Mouse (Mus musculus) lung, postnatal 10 days (tissue): Measurements from ENCODE around the gene A2ml1.
"Not testable (repeated sequence)": the region's sequence is repeated elsewhere in the genome, so short reads cannot be mapped to it uniquely, and the experiment has no call there.

Experiments
- DNase-seq: peaks from one replicate; pipeline ENCODE4 v3.0.0; 2021

The A2ml1 gene

GRCm38 (mm10) chr6:128581508-128581907 is at the start of gene A2ml1:
TSS of gene A2ml1 (minus strand) at chr6:128581608.
- DNase-seq: no peak

- DNase-seq: peak; percentile 68
Observed at GRCm38 (mm10) chr6:128629771-128630739, 48.6 kb upstream of the A2ml1 start.

- DNase-seq: not testable (repeated sequence)
Observed at GRCm38 (mm10) chr6:128625246-128625645, 43.8 kb upstream of the A2ml1 start.

- no peak for DNase-seq
Observed at GRCm38 (mm10) chr6:128624425-128624824, 43.0 kb upstream of the A2ml1 start.

- DNase-seq: not testable (repeated sequence)
Observed at GRCm38 (mm10) chr6:128623433-128623832, 42.0 kb upstream of the A2ml1 start, which contains the start of gene Klrb1a. TSS of gene Klrb1a (minus strand) at chr6:128623533.

- no peak for DNase-seq
Observed at GRCm38 (mm10) chr6:128622733-128623132, 41.3 kb upstream of the A2ml1 start.

- DNase-seq: peak; percentile 75
Observed at GRCm38 (mm10) chr6:128606350-128606749, 24.9 kb upstream of the A2ml1 start.

- DNase-seq: peak; percentile 36
Observed at GRCm38 (mm10) chr6:128604512-128604911, 23.1 kb upstream of the A2ml1 start.

- DNase-seq: no peak
Observed at GRCm38 (mm10) chr6:128602463-128603201, 21.2 kb upstream of the A2ml1 start.

- DNase-seq: no peak
Observed at GRCm38 (mm10) chr6:128602026-128602425, 20.6 kb upstream of the A2ml1 start.

- no peak for DNase-seq
Observed at GRCm38 (mm10) chr6:128599555-128599954, 18.1 kb upstream of the A2ml1 start.

- no peak for DNase-seq
Observed at GRCm38 (mm10) chr6:128598256-128599047, 17.0 kb upstream of the A2ml1 start.

GRCm38 (mm10) chr6:128597121-128597522 is 15.7 kb upstream of the A2ml1 start:
- DNase-seq: peak; percentile 88

GRCm38 (mm10) chr6:128594651-128595050 is 13.2 kb upstream of the A2ml1 start:
- no peak for DNase-seq

GRCm38 (mm10) chr6:128589426-128589825 is 8.0 kb upstream of the A2ml1 start:
- no peak for DNase-seq

- no peak for DNase-seq
Observed at GRCm38 (mm10) chr6:128587619-128588018, 6.2 kb upstream of the A2ml1 start.

- DNase-seq: no peak
Observed at GRCm38 (mm10) chr6:128585642-128586245, 4.3 kb upstream of the A2ml1 start.

- peak; percentile 64 for DNase-seq
Observed at GRCm38 (mm10) chr6:128584070-128584660, 2.8 kb upstream of the A2ml1 start.

GRCm38 (mm10) chr6:128577301-128577700 is 4.1 kb downstream of the A2ml1 start:
- no peak for DNase-seq

- DNase-seq: no peak
Observed at GRCm38 (mm10) chr6:128566589-128566988, 14.8 kb downstream of the A2ml1 start.

- no peak for DNase-seq
Observed at GRCm38 (mm10) chr6:128554049-128554448, 27.4 kb downstream of the A2ml1 start.
